Mouse (Mus musculus): ENCODE results near the gene Pik3ca. TPM values are rescaled to one million over a fixed set of nuclear protein-coding genes. Genes with fewer than 3 reads are reported as not detected.

Pik3ca gene
- polyA plus RNA-seq, 1 experiment, result 24.0 TPM

- Histone ChIP-seq H3K27me3 (ENCODE audit: control insufficient read depth, insufficient read depth, low read length, poor library complexity, severe bottlenecking) (no peaks in the 10 kb centered on the region), H3K9ac (ENCODE audit: low read depth, poor library complexity, severe bottlenecking) (no peak overlapping the region), H3K4me3 (ENCODE audit: low read depth, low read length) (no peak overlapping the region), H3K27ac (ENCODE audit: insufficient read depth, low read length) (no peak overlapping the region), H3K36me3 (ENCODE audit: control insufficient read depth, insufficient read depth, low read length, poor library complexity, severe bottlenecking) (no peaks in the 10 kb centered on the region), H3K9me3 (replicated peaks; ENCODE audit: control insufficient read depth, insufficient read depth, low read length, poor library complexity, severe bottlenecking) (no peaks in the 10 kb centered on the region), H3K4me1 (ENCODE audit: control insufficient read depth, insufficient read depth, low read length) (no peaks in the 10 kb centered on the region)
- TF ChIP-seq POLR2A (IDR thresholded peaks at IDR 0.05; ENCODE audit: insufficient read depth, low read length), result no peak
- TF ChIP-seq EP300 (IDR thresholded peaks at IDR 0.05; ENCODE audit: insufficient read depth, low read depth, low read length), result no peak
- TF ChIP-seq CTCF (IDR thresholded peaks at IDR 0.05; ENCODE audit: low read depth, low read length), result no peak
These were observed 8.2 kb downstream of the Pik3ca start for GRCm38 (mm10) chr3:32405699-32406098.

- H3K4me3 ChIP-seq (ENCODE audit: low read depth, low read length), result no peak overlapping the region
- H3K9me3 ChIP-seq (replicated peaks; ENCODE audit: control insufficient read depth, insufficient read depth, low read length, poor library complexity, severe bottlenecking), result no peaks in the 10 kb centered on the region
- H3K36me3 ChIP-seq (ENCODE audit: control insufficient read depth, insufficient read depth, low read length, poor library complexity, severe bottlenecking), result no peaks in the 10 kb centered on the region
- H3K27ac ChIP-seq (ENCODE audit: insufficient read depth, low read length), result no peak overlapping the region
- H3K9ac ChIP-seq (ENCODE audit: low read depth, poor library complexity, severe bottlenecking), result no peak overlapping the region
- no peaks in the 10 kb centered on the region for H3K27me3 ChIP-seq (ENCODE audit: control insufficient read depth, insufficient read depth, low read length, poor library complexity, severe bottlenecking)
- no peak for TF ChIP-seq EP300 (IDR thresholded peaks at IDR 0.05; ENCODE audit: insufficient read depth, low read depth, low read length)
- TF ChIP-seq POLR2A (IDR thresholded peaks at IDR 0.05; ENCODE audit: insufficient read depth, low read length), result no peak
- no peak for TF ChIP-seq CTCF (IDR thresholded peaks at IDR 0.05; ENCODE audit: low read depth, low read length)
- H3K4me1 ChIP-seq (ENCODE audit: control insufficient read depth, insufficient read depth, low read length), result no peaks in the 10 kb centered on the region
These were observed 9.3 kb downstream of the Pik3ca start for GRCm38 (mm10) chr3:32406804-32407203.

- Histone ChIP-seq H3K4me1 (ENCODE audit: control insufficient read depth, insufficient read depth, low read length) (no peaks in the 10 kb centered on the region), H3K9me3 (replicated peaks; ENCODE audit: control insufficient read depth, insufficient read depth, low read length, poor library complexity, severe bottlenecking) (no peaks in the 10 kb centered on the region), H3K27me3 (ENCODE audit: control insufficient read depth, insufficient read depth, low read length, poor library complexity, severe bottlenecking) (no peaks in the 10 kb centered on the region), H3K4me3 (ENCODE audit: low read depth, low read length) (no peak overlapping the region), H3K36me3 (ENCODE audit: control insufficient read depth, insufficient read depth, low read length, poor library complexity, severe bottlenecking) (no peaks in the 10 kb centered on the region), H3K9ac (ENCODE audit: low read depth, poor library complexity, severe bottlenecking) (no peak overlapping the region), H3K27ac (ENCODE audit: insufficient read depth, low read length) (no peak overlapping the region)
- TF ChIP-seq EP300 (IDR thresholded peaks at IDR 0.05; ENCODE audit: insufficient read depth, low read depth, low read length) (no peak), POLR2A (IDR thresholded peaks at IDR 0.05; ENCODE audit: insufficient read depth, low read length) (no peak), CTCF (IDR thresholded peaks at IDR 0.05; ENCODE audit: low read depth, low read length) (no peak)
These were observed 11.4 kb downstream of the Pik3ca start for GRCm38 (mm10) chr3:32408811-32409273.

- no peak overlapping the region for H3K27ac ChIP-seq (ENCODE audit: insufficient read depth, low read length)
- H3K27me3 ChIP-seq (ENCODE audit: control insufficient read depth, insufficient read depth, low read length, poor library complexity, severe bottlenecking), result no peaks in the 10 kb centered on the region
- peaks cover 3% of the 10 kb centered on the region for H3K4me1 ChIP-seq (ENCODE audit: control insufficient read depth, insufficient read depth, low read length)
- H3K4me3 ChIP-seq (ENCODE audit: low read depth, low read length), result no peak overlapping the region
- H3K9ac ChIP-seq (ENCODE audit: low read depth, poor library complexity, severe bottlenecking), result no peak overlapping the region
- H3K36me3 ChIP-seq (ENCODE audit: control insufficient read depth, insufficient read depth, low read length, poor library complexity, severe bottlenecking), result no peaks in the 10 kb centered on the region
- no peaks in the 10 kb centered on the region for H3K9me3 ChIP-seq (replicated peaks; ENCODE audit: control insufficient read depth, insufficient read depth, low read length, poor library complexity, severe bottlenecking)
- TF ChIP-seq EP300 (IDR thresholded peaks at IDR 0.05; ENCODE audit: insufficient read depth, low read depth, low read length) (no peak), CTCF (IDR thresholded peaks at IDR 0.05; ENCODE audit: low read depth, low read length) (no peak), POLR2A (IDR thresholded peaks at IDR 0.05; ENCODE audit: insufficient read depth, low read length) (no peak)
These were observed 15.1 kb downstream of the Pik3ca start for GRCm38 (mm10) chr3:32412502-32413044.

- Histone ChIP-seq H3K4me1 (ENCODE audit: control insufficient read depth, insufficient read depth, low read length) (peaks cover 3% of the 10 kb centered on the region), H3K9me3 (replicated peaks; ENCODE audit: control insufficient read depth, insufficient read depth, low read length, poor library complexity, severe bottlenecking) (no peaks in the 10 kb centered on the region), H3K9ac (ENCODE audit: low read depth, poor library complexity, severe bottlenecking) (no peak overlapping the region), H3K36me3 (ENCODE audit: control insufficient read depth, insufficient read depth, low read length, poor library complexity, severe bottlenecking) (no peaks in the 10 kb centered on the region), H3K27me3 (ENCODE audit: control insufficient read depth, insufficient read depth, low read length, poor library complexity, severe bottlenecking) (no peaks in the 10 kb centered on the region), H3K27ac (ENCODE audit: insufficient read depth, low read length) (no peak overlapping the region), H3K4me3 (ENCODE audit: low read depth, low read length) (no peak overlapping the region)
- TF ChIP-seq POLR2A (IDR thresholded peaks at IDR 0.05; ENCODE audit: insufficient read depth, low read length) (no peak), CTCF (IDR thresholded peaks at IDR 0.05; ENCODE audit: low read depth, low read length) (no peak), EP300 (IDR thresholded peaks at IDR 0.05; ENCODE audit: insufficient read depth, low read depth, low read length) (no peak)
These were observed 16.9 kb downstream of the Pik3ca start for GRCm38 (mm10) chr3:32414381-32414780.

GRCm38 (mm10) chr3:32415370-32416309, 18.2 kb downstream of the Pik3ca start:
- TF ChIP-seq CTCF (IDR thresholded peaks at IDR 0.05; ENCODE audit: low read depth, low read length), result no peak
- no peak for TF ChIP-seq POLR2A (IDR thresholded peaks at IDR 0.05; ENCODE audit: insufficient read depth, low read length)
- TF ChIP-seq EP300 (IDR thresholded peaks at IDR 0.05; ENCODE audit: insufficient read depth, low read depth, low read length), result no peak
- no peak overlapping the region for H3K4me3 ChIP-seq (ENCODE audit: low read depth, low read length)
- no peak overlapping the region for H3K9ac ChIP-seq (ENCODE audit: low read depth, poor library complexity, severe bottlenecking)
- peaks cover 3% of the 10 kb centered on the region for H3K4me1 ChIP-seq (ENCODE audit: control insufficient read depth, insufficient read depth, low read length)
- H3K27me3 ChIP-seq (ENCODE audit: control insufficient read depth, insufficient read depth, low read length, poor library complexity, severe bottlenecking), result no peaks in the 10 kb centered on the region
- no peaks in the 10 kb centered on the region for H3K9me3 ChIP-seq (replicated peaks; ENCODE audit: control insufficient read depth, insufficient read depth, low read length, poor library complexity, severe bottlenecking)
- no peak overlapping the region for H3K27ac ChIP-seq (ENCODE audit: insufficient read depth, low read length)
- no peaks in the 10 kb centered on the region for H3K36me3 ChIP-seq (ENCODE audit: control insufficient read depth, insufficient read depth, low read length, poor library complexity, severe bottlenecking)
